Mouse (Mus musculus) olfactory bulb, adult 2 months (tissue): ENCODE data around the gene Atp6v0e.

Experiments used
- CTCF ChIP-seq: fragments of 200-500 bp; IDR thresholded peaks from 2 replicates; pipeline ENCODE4 v1.5.1; 2012; ENCODE audit warnings: low read depth, mild to moderate bottlenecking, low read length, moderate library complexity; ENCODE audit not compliant: insufficient read depth
- POLR2A ChIP-seq: fragments of 200-500 bp; IDR thresholded peaks from 2 replicates; pipeline ENCODE4 v1.6.1; 2012; ENCODE audit warnings: mild to moderate bottlenecking, low read depth, low read length, moderate library complexity; ENCODE audit not compliant: insufficient read depth

- TF ChIP-seq CTCF (no peak), POLR2A (no peak)
Observed at GRCm38 (mm10) chr17:26635951-26636350, 27.1 kb upstream of the Atp6v0e start.
